In genomic region chr13:34605884-34606283, GRCm38 (mm10) we compare ENCODE assay signal across 28 mouse cellular contexts. TPM values are rescaled to one million over a fixed set of nuclear protein-coding genes. Genes with fewer than 3 reads are reported as not detected.
A peak's percentile ranks its signal among the peaks of the same experiment; 100 is the strongest.
DNase-seq lines count a peak whose midpoint lies in the region; ATAC-seq lines count a peak whose summit lies in the region.
"Had no signal": no experiment of that assay in that cellular context is flagged by ENCODE, and none has a peak within 500 bp of the region (broad histone marks: within the 10 kb centered on the region; RNA-seq: fewer than 3 reads in every experiment).

No protein-coding gene starts in this region.

- H3K4me3 ChIP-seq in forebrain, embryonic 11.5 days (ENCODE audit: low read depth, low read length), result no peak overlapping the region
- no peak overlapping the region for H3K4me3 ChIP-seq in forebrain, embryonic 13.5 days
- H3K4me3 ChIP-seq in hindbrain, embryonic 14.5 days (replicated peaks; ENCODE audit: low read length), result no peak overlapping the region
- H3K4me3 ChIP-seq in midbrain, embryonic 14.5 days (replicated peaks; ENCODE audit: low read depth, low read length), result no peak overlapping the region
- H3K4me3 ChIP-seq: embryonic facial prominence, embryonic 15.5 days; heart, adult 2 months; heart, embryonic 13.5 days; kidney, embryonic 15.5 days; limb, embryonic 12.5 days had no signal

- H3K27ac ChIP-seq in forebrain, embryonic 11.5 days (ENCODE audit: low read depth, low read length), result no peak overlapping the region
- no peak overlapping the region for H3K27ac ChIP-seq in forebrain, embryonic 13.5 days
- H3K27ac ChIP-seq in hindbrain, embryonic 14.5 days, result no peak overlapping the region
- H3K27ac ChIP-seq in midbrain, embryonic 14.5 days (replicated peaks; ENCODE audit: low read depth, low read length), result no peak overlapping the region
- H3K27ac ChIP-seq: embryonic facial prominence, embryonic 15.5 days; heart, adult 2 months; heart, embryonic 13.5 days; kidney, embryonic 15.5 days; limb, embryonic 12.5 days; stomach, postnatal 0 days had no signal

- ATAC-seq in forebrain, embryonic 11.5 days (replicated peaks; ENCODE audit: low FRiP score), result 0 out of 2 replicates have a peak, but pooled peaks have one; percentile 51
- no peak for ATAC-seq in forebrain, embryonic 13.5 days
- ATAC-seq in hindbrain, embryonic 14.5 days (ENCODE audit: low FRiP score), result peak; percentile 40; the same call in 1 of the 2 replicates
- ATAC-seq in midbrain, embryonic 14.5 days (ENCODE audit: low FRiP score, low TSS enrichment), result no peak
- ATAC-seq in CD4-positive, CD25-positive, alpha-beta regulatory T cell, adult 4 months, result no peak
- ATAC-seq: liver, postnatal 0 days; Patski had no signal

- no peaks in the 10 kb centered on the region for H3K9me3 ChIP-seq in forebrain, embryonic 11.5 days (ENCODE audit: control insufficient read depth, low read length)
- H3K9me3 ChIP-seq in forebrain, embryonic 13.5 days (replicated peaks), result no peaks in the 10 kb centered on the region
- no peaks in the 10 kb centered on the region for H3K9me3 ChIP-seq in hindbrain, embryonic 14.5 days (ENCODE audit: control insufficient read depth, low read length)
- no peaks in the 10 kb centered on the region for H3K9me3 ChIP-seq in midbrain, embryonic 14.5 days (ENCODE audit: control insufficient read depth, low read length)
- H3K9me3 ChIP-seq: embryonic facial prominence, embryonic 15.5 days; heart, embryonic 13.5 days; kidney, embryonic 15.5 days; limb, embryonic 12.5 days had no signal

- no peaks in the 10 kb centered on the region for H3K27me3 ChIP-seq in forebrain, embryonic 11.5 days (ENCODE audit: control insufficient read depth, insufficient read depth, low read length)
- H3K27me3 ChIP-seq in forebrain, embryonic 13.5 days, result no peaks in the 10 kb centered on the region
- no peaks in the 10 kb centered on the region for H3K27me3 ChIP-seq in hindbrain, embryonic 14.5 days (ENCODE audit: control insufficient read depth, insufficient read depth, low read length)
- no peaks in the 10 kb centered on the region for H3K27me3 ChIP-seq in midbrain, embryonic 14.5 days (ENCODE audit: control insufficient read depth, insufficient read depth, low read length)
- H3K27me3 ChIP-seq: embryonic facial prominence, embryonic 15.5 days; heart, embryonic 13.5 days; kidney, embryonic 15.5 days; limb, embryonic 12.5 days; Patski had no signal

- H3K36me3 ChIP-seq in forebrain, embryonic 11.5 days (ENCODE audit: control insufficient read depth, insufficient read depth, low read length), result no peaks in the 10 kb centered on the region
- H3K36me3 ChIP-seq in forebrain, embryonic 13.5 days (ENCODE audit: poor library complexity, severe bottlenecking), result no peaks in the 10 kb centered on the region
- no peaks in the 10 kb centered on the region for H3K36me3 ChIP-seq in hindbrain, embryonic 14.5 days (replicated peaks; ENCODE audit: control insufficient read depth, insufficient read depth)
- no peaks in the 10 kb centered on the region for H3K36me3 ChIP-seq in midbrain, embryonic 14.5 days (ENCODE audit: control insufficient read depth, insufficient read depth, low read length)
- H3K36me3 ChIP-seq: embryonic facial prominence, embryonic 15.5 days; heart, embryonic 13.5 days; kidney, embryonic 15.5 days; limb, embryonic 12.5 days had no signal

- DNase-seq in forebrain, embryonic 11.5 days (ENCODE audit: low spot score), result no peak
- DNase-seq in R1 (ENCODE audit: low read depth, low spot score), result peak; percentile 63
- no peak for DNase-seq in hindbrain, embryonic 14.5 days (ENCODE audit: low spot score)
- peak; percentile 10 for DNase-seq in midbrain, embryonic 14.5 days
- DNase-seq in adrenal gland, postnatal 10 days, result no peak
- DNase-seq in gastrocnemius, postnatal 10 days, result no peak
- DNase-seq: adrenal gland, adult 2 months; cerebellum, adult 18-20 months; cerebellum, postnatal 25 days; gastrocnemius, postnatal 36 days; heart, adult 2 months; heart, postnatal 14 days; kidney, adult 11 months; kidney, postnatal 36 days; layer of hippocampus, postnatal 36 days; liver, postnatal 0 days; thymus, adult 2 months; thymus, postnatal 4 days had no signal

- no peak overlapping the region for H3K4me2 ChIP-seq in forebrain, embryonic 11.5 days (ENCODE audit: low read depth, low read length, severe bottlenecking)
- no peak overlapping the region for H3K4me2 ChIP-seq in forebrain, embryonic 13.5 days
- H3K4me2 ChIP-seq in hindbrain, embryonic 14.5 days (replicated peaks), result no peak overlapping the region
- H3K4me2 ChIP-seq in midbrain, embryonic 14.5 days (ENCODE audit: low read length), result no peak overlapping the region
- H3K4me2 ChIP-seq: embryonic facial prominence, embryonic 15.5 days; heart, embryonic 13.5 days; kidney, embryonic 15.5 days; limb, embryonic 12.5 days; liver, embryonic 11.5 days had no signal

- H3K9ac ChIP-seq in forebrain, embryonic 11.5 days (ENCODE audit: low read length), result no peak overlapping the region
- H3K9ac ChIP-seq in forebrain, embryonic 13.5 days, result no peak overlapping the region
- no peak overlapping the region for H3K9ac ChIP-seq in hindbrain, embryonic 14.5 days
- no peak overlapping the region for H3K9ac ChIP-seq in midbrain, embryonic 14.5 days (replicated peaks; ENCODE audit: low read length)
- H3K9ac ChIP-seq: embryonic facial prominence, embryonic 15.5 days; heart, embryonic 13.5 days; kidney, embryonic 15.5 days; limb, embryonic 12.5 days; liver, postnatal 0 days had no signal

- WGBS in forebrain, embryonic 11.5 days, result 71% methylated on average over 3 of the region's 3 CpGs
- 64% methylated on average over 3 of the region's 3 CpGs for WGBS in forebrain, embryonic 13.5 days
- 53% methylated on average over 3 of the region's 3 CpGs for WGBS in hindbrain, embryonic 14.5 days
- WGBS in midbrain, embryonic 14.5 days, result 47% methylated on average over 3 of the region's 3 CpGs

- H3K4me1 ChIP-seq in forebrain, embryonic 11.5 days (replicated peaks; ENCODE audit: control insufficient read depth, insufficient read depth, low read length), result 0 out of 2 replicates have a peak, but pooled peaks cover 2% of the 10 kb centered on the region
- H3K4me1 ChIP-seq in forebrain, embryonic 13.5 days, result peaks cover 3% of the 10 kb centered on the region; the same call in 1 of the 2 replicates
- H3K4me1 ChIP-seq in hindbrain, embryonic 14.5 days (replicated peaks; ENCODE audit: control insufficient read depth, insufficient read depth, low read length), result peaks cover 6% of the 10 kb centered on the region; the same call in 1 of the 2 replicates
- no peaks in the 10 kb centered on the region for H3K4me1 ChIP-seq in midbrain, embryonic 14.5 days (ENCODE audit: control insufficient read depth, insufficient read depth, low read length)
- H3K4me1 ChIP-seq: embryonic facial prominence, embryonic 15.5 days; kidney, embryonic 15.5 days had no signal

RNA-seq across cellular contexts. Expression of gene Pxdc1, which starts 47.4 kb away (rescaled TPM):
- polyA plus RNA-seq in forebrain, embryonic 11.5 days (2014; fragmentation: Nextera tagmentation; extraction: Ambion mirVana), result 4.6 and 5.0 TPM in 2 replicates
- 4.4 and 6.1 TPM in 2 replicates for polyA plus RNA-seq in forebrain, embryonic 13.5 days (2015; fragmentation: Nextera tagmentation; extraction: Ambion mirVana)
- 10.4 and 13.2 TPM in 2 replicates for polyA plus RNA-seq in hindbrain, embryonic 14.5 days (2014; fragmentation: Nextera tagmentation; extraction: Ambion mirVana)
- 9.6 and 10.1 TPM in 2 replicates for polyA plus RNA-seq in midbrain, embryonic 14.5 days (2014; fragmentation: Nextera tagmentation; extraction: Ambion mirVana)
- 10 to 100 TPM; 10.8 to 17.8 TPM for total RNA-seq in adrenal gland, postnatal 10 days (2021)
- 10 to 100 TPM in 1 of 2 experiments, 1 to 10 TPM in 1; 7.3 to 14.3 TPM for total RNA-seq in gastrocnemius, postnatal 10 days (2021)
- polyA plus RNA-seq in CD4-positive, CD25-positive, alpha-beta regulatory T cell, adult 4 months (2017; shearing (Covaris generic)), result under 1 TPM in 1 of 2 experiments, not detected in 1; 0.33 TPM
- total RNA-seq: megakaryocyte, adult 5-6 weeks had no signal

Comparison
In these comparisons a context has a peak if more than half of its experiments do, and no peak if none do; other contexts are left out.
1. ATAC-seq: peak in forebrain, embryonic 11.5 days (single experiment) and hindbrain, embryonic 14.5 days (single experiment); none in forebrain, embryonic 13.5 days (single experiment), midbrain, embryonic 14.5 days (single experiment) and CD4-positive, CD25-positive, alpha-beta regulatory T cell, adult 4 months (single experiment).
2. DNase-seq: peak in R1 (single experiment) and midbrain, embryonic 14.5 days (single experiment); none in forebrain, embryonic 11.5 days (single experiment), hindbrain, embryonic 14.5 days (single experiment), adrenal gland, postnatal 10 days (single experiment) and gastrocnemius, postnatal 10 days (single experiment).